In the genomic region with DNA sequence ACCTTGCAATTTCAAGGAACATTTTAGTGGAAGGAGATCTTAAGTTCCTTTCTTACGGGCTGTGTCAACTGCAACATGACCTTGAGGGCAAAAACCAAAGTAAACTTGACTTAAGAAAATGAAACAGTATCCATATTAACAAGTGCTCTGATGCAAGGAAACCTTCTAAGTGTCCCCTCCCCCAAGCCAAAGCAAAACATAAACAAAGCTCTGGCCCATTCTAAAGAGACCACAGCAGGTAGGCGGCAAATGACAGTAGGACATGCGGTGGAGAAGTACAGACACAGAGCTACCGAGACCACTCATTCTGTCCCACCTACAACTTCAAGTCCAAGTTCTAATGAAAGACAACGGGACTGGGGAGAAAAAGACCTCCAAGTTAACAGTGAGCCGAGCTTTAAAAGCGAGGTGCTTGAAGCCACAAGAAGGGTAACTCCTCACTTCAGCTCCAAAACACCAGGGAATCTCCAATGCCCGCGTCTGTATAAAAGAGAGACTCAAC, we compare ENCODE assay signal across 7 mouse cellular contexts. TPM values are rescaled to one million over a fixed set of nuclear protein-coding genes. Genes with fewer than 3 reads are reported as not detected.
DNase-seq lines count a peak whose midpoint lies in the region; ATAC-seq and TF ChIP-seq lines count a peak whose summit lies in the region.

No protein-coding gene starts in this region.

- peak overlapping the region; percentile 88 for H3K4me3 ChIP-seq in embryonic facial prominence, embryonic 10.5 days
- H3K4me3 ChIP-seq in kidney, embryonic 16.5 days (ENCODE audit: low read length), result peak overlapping the region; percentile 89
- peak overlapping the region; percentile 95 for H3K4me3 ChIP-seq in midbrain, postnatal 0 days (ENCODE audit: low read depth, low read length)

- H3K9me3 ChIP-seq in embryonic facial prominence, embryonic 10.5 days, result no peaks in the 10 kb centered on the region
- no peaks in the 10 kb centered on the region for H3K9me3 ChIP-seq in kidney, embryonic 16.5 days (ENCODE audit: low read length)
- no peaks in the 10 kb centered on the region for H3K9me3 ChIP-seq in midbrain, postnatal 0 days (ENCODE audit: low read length)

- no peaks in the 10 kb centered on the region for H3K27me3 ChIP-seq in embryonic facial prominence, embryonic 10.5 days (replicated peaks; ENCODE audit: low read depth, poor library complexity, severe bottlenecking)
- H3K27me3 ChIP-seq in kidney, embryonic 16.5 days (ENCODE audit: insufficient read depth, low read length), result no peaks in the 10 kb centered on the region
- H3K27me3 ChIP-seq in midbrain, postnatal 0 days (ENCODE audit: insufficient read depth, low read length), result no peaks in the 10 kb centered on the region

- H3K4me2 ChIP-seq in kidney, embryonic 16.5 days (replicated peaks; ENCODE audit: low read depth, low read length), result peak overlapping the region; percentile 64
- H3K4me2 ChIP-seq in midbrain, postnatal 0 days (ENCODE audit: low read depth, low read length, poor library complexity, severe bottlenecking), result peak overlapping the region; percentile 76

- peak overlapping the region; percentile 98 for H3K27ac ChIP-seq in embryonic facial prominence, embryonic 10.5 days (replicated peaks)
- H3K27ac ChIP-seq in kidney, embryonic 16.5 days (ENCODE audit: low read length), result peak overlapping the region; percentile 89
- peak overlapping the region; percentile 92 for H3K27ac ChIP-seq in midbrain, postnatal 0 days (ENCODE audit: low read depth, low read length)

- DNase-seq in retina, embryonic 14.5 days (ENCODE audit: low spot score), result peak; percentile 20
- DNase-seq in retina, postnatal 1 day, result no peak
- DNase-seq in embryonic facial prominence, embryonic 10.5 days (ENCODE audit: low spot score), result peak; percentile 15
- DNase-seq in midbrain, postnatal 0 days (ENCODE audit: low spot score), result no peak
- DNase-seq in right cerebral cortex, postnatal 25 days, result no peak

- peaks cover 13% of the 10 kb centered on the region; the same call in 1 of the 2 replicates for H3K36me3 ChIP-seq in embryonic facial prominence, embryonic 10.5 days (replicated peaks)
- H3K36me3 ChIP-seq in kidney, embryonic 16.5 days (ENCODE audit: insufficient read depth, low read length), result no peaks in the 10 kb centered on the region
- no peaks in the 10 kb centered on the region for H3K36me3 ChIP-seq in midbrain, postnatal 0 days (ENCODE audit: insufficient read depth, low read length)

- peak overlapping the region; percentile 96 for H3K9ac ChIP-seq in kidney, embryonic 16.5 days (replicated peaks; ENCODE audit: low read length)
- peak overlapping the region; percentile 81 for H3K9ac ChIP-seq in midbrain, postnatal 0 days (replicated peaks; ENCODE audit: low read length, poor library complexity, severe bottlenecking)

- WGBS in embryonic facial prominence, embryonic 10.5 days, result 2% methylated on average over 9 of the region's 9 CpGs
- under 1% methylated on average over 9 of the region's 9 CpGs for WGBS in kidney, embryonic 16.5 days
- WGBS in midbrain, postnatal 0 days, result 2% methylated on average over 9 of the region's 9 CpGs

- ATAC-seq in kidney, embryonic 16.5 days (ENCODE audit: low FRiP score, low TSS enrichment), result no peak
- no peak for ATAC-seq in midbrain, postnatal 0 days (ENCODE audit: low FRiP score)
- no peak for ATAC-seq in megakaryocyte progenitor cell, adult 5-6 weeks (replicated peaks; ENCODE audit: poor library complexity)

- TF ChIP-seq CTCF in midbrain, postnatal 0 days (IDR thresholded peaks at IDR 0.05), result no peak

- peaks cover 32% of the 10 kb centered on the region for H3K4me1 ChIP-seq in embryonic facial prominence, embryonic 10.5 days
- peaks cover 23% of the 10 kb centered on the region for H3K4me1 ChIP-seq in kidney, embryonic 16.5 days (ENCODE audit: insufficient read depth, low read length)
- peaks cover 13% of the 10 kb centered on the region; the same call in 1 of the 2 replicates for H3K4me1 ChIP-seq in midbrain, postnatal 0 days (ENCODE audit: insufficient read depth, low read length)

RNA-seq across cellular contexts. Expression of a gene that starts 0.9 kb away (rescaled TPM):
- 70.6 and 73.9 TPM in 2 replicates for polyA plus RNA-seq in embryonic facial prominence, embryonic 10.5 days (2016; fragmentation: Nextera tagmentation; extraction: Ambion mirVana)
- 67.7 and 68.7 TPM in 2 replicates for polyA plus RNA-seq in kidney, embryonic 16.5 days (2015; fragmentation: Nextera tagmentation; extraction: Ambion mirVana)
- total RNA-seq in midbrain, postnatal 0 days (2014; rRNA removed), result 98.0 and 111 TPM in 2 replicates
- polyA plus RNA-seq in midbrain, postnatal 0 days (2015; fragmentation: Nextera tagmentation; extraction: Ambion mirVana), result 31.0 and 32.3 TPM in 2 replicates
- 87.2 and 88.0 TPM in 2 replicates for total RNA-seq in megakaryocyte progenitor cell, adult 5-6 weeks (2015)
- 82.1 and 93.0 TPM in 2 replicates for total RNA-seq in megakaryocyte progenitor cell, adult 5-6 weeks (2017)

Comparison
In these comparisons a context has a peak if more than half of its experiments do, and no peak if none do; other contexts are left out.
1. DNase-seq: peak in retina, embryonic 14.5 days (single experiment) and embryonic facial prominence, embryonic 10.5 days (single experiment); none in retina, postnatal 1 day (single experiment), midbrain, postnatal 0 days (single experiment) and right cerebral cortex, postnatal 25 days (single experiment).
2. Peak in every context shown above with its lines, with median percentiles within 50 percentile points of each other: H3K27ac ChIP-seq and H3K4me3 ChIP-seq.